Mouse (Mus musculus): ENCODE measurements around the gene Cdkl3. TPM values are rescaled to one million over a fixed set of nuclear protein-coding genes. Genes with fewer than 3 reads are reported as not detected.

Cdkl3 gene
- polyA plus RNA-seq, 1 experiment from 2014 or later, result 29.1 TPM

DNA sequence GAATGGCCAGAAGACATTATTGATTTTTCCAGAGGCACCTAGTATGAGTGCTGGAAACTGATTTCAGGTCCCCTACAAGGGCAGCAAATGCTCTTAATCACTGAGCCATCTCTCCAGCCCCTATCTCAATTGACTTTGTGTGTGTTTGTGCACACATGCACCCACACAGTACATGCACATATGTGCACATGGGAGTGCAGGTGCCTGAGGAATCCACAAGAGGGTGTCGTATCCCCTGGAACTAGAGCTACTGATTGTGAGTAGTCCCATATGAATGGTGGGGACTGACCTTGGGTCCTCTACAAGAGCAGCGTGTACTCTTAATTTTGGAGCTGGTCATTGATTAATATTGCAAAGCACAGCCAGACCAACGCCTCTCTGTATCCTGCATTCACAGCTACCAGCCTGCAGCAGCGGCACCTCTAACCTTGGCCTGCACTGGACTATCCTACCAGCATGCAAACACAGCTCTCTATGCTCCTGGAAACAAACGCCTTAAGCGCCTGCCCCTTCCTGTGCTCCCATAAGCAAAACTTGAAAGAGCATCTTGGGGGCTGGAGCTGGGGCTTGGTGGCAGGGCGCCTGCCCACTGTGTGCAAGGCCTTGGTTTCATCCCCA lies 126.5 kb downstream of the Cdkl3 start:
- 85% methylated on average over 7 of the region's 7 CpGs for WGBS
- Histone ChIP-seq H3K9me3 (peaks cover 9% of the 10 kb centered on the region), H3K36me3 (peaks cover 20% of the 10 kb centered on the region), H3K4me3 (no peak overlapping the region), H3K9ac (no peak overlapping the region), H3K4me1 (replicated peaks) (peaks cover 5% of the 10 kb centered on the region; the same call in 1 of the 2 replicates), H3K27ac (no peak overlapping the region), H3K4me2 (no peak overlapping the region), H3K27me3 (no peaks in the 10 kb centered on the region)
- ATAC-seq (ENCODE audit: low FRiP score), result no peak

Small RNA genes within 50 kb of the gene (microRNA-seq; reads per million reads assigned to microRNA genes)
- 0.93 reads per million for gene Gm24157
- 30.0 reads per million, percentile 35 among the genes with 10 or more reads in this experiment for gene Mir3061

Other genes with a start within 250 kb of the Cdkl3 start
- 14.8 and 15.3 TPM in 2 replicates for gene Sec24a, start 240.6 kb upstream of the Cdkl3 start, polyA plus RNA-seq (2015; fragmentation: Nextera tagmentation; extraction: Ambion mirVana)
- 182 and 189 TPM in 2 replicates for gene Sar1b, start 240.5 kb upstream of the Cdkl3 start, polyA plus RNA-seq (2015; fragmentation: Nextera tagmentation; extraction: Ambion mirVana)
- 0.23 and 0.32 TPM in 2 replicates for gene Jade2, start 146.6 kb upstream of the Cdkl3 start, polyA plus RNA-seq (2015; fragmentation: Nextera tagmentation; extraction: Ambion mirVana)
- gene Cdkn2aipnl, start 36.6 kb upstream of the Cdkl3 start, polyA plus RNA-seq (2015; fragmentation: Nextera tagmentation; extraction: Ambion mirVana), result 113 TPM in 2 replicates
- 256 and 270 TPM in 2 replicates for gene Ube2b, start 3.5 kb upstream of the Cdkl3 start, polyA plus RNA-seq (2015; fragmentation: Nextera tagmentation; extraction: Ambion mirVana)
- gene Ppp2ca, start 94.5 kb downstream of the Cdkl3 start, polyA plus RNA-seq (2015; fragmentation: Nextera tagmentation; extraction: Ambion mirVana), result 122 TPM in 2 replicates
- not detected in 2 replicates for gene Olfr1373, start 141.3 kb downstream of the Cdkl3 start, polyA plus RNA-seq (2015; fragmentation: Nextera tagmentation; extraction: Ambion mirVana)
- not detected in 2 replicates for gene Olfr1371, start 209.8 kb downstream of the Cdkl3 start, polyA plus RNA-seq (2015; fragmentation: Nextera tagmentation; extraction: Ambion mirVana)
- 1,097 and 1,103 TPM in 2 replicates for gene Skp1a, start 227.8 kb downstream of the Cdkl3 start, polyA plus RNA-seq (2015; fragmentation: Nextera tagmentation; extraction: Ambion mirVana)